Mouse (Mus musculus) left cerebral cortex, adult 9 months (tissue): ENCODE results near the gene Gm17087.

Experiments
- DNase-seq, 2 experiments: peaks; one replicate each; pipeline ENCODE4 v3.0.0; 2022; ENCODE audit warnings: low spot score in 2 of 2

Gm17087 gene

DNA sequence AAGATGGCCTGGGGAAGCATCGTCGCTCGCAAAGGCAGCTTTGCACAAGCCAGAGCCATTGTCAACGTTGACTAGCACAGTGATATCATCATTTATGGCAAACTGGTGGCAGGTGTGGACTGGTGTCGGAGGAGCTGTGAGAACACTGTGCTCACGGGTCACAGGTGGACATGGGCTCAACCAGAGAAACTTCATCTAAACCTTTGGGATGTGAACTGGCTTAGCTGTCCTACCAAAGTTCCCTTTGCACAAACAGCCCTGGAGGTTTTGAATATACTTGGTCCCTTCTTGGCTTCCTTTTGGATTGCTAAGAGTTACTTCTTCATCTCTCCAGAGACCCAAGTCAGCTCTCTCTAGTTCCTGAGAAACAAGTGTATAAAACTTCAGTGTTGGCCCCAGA is at the start of gene Gm17087:
TSS of gene Gm17087 (minus strand) at position 101 of the 400 bp plus-strand sequence.
- no peak for DNase-seq

DNA sequence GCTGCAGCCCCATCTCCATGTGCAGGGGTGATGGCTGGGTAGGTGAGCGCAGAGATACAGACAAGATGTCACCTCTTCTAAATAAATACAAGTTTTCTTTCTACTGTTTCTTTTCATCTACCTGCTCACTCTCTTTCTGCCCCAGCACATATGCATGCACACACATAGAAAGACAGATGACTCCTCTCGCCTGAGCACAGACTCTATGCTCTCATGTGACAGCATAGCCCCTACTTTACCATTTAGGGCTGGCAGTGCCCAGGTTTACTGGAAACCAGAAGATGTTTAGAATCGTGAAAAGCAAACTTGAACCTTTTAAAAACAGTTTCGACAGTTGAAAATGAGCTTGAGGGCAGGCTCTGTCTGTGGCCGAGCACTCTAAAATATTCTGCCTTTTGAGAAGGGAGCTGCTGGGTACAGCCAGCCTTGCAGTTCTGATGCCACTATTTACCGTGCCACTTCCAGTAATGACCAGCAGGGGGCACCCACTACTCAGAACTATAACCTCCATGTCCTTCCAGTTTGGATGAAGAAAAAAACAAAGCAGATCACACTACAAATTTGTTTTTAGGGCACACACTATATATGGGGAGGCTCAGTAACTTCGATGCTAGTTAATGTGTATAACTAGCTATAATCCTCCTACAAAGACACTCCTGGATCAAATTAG is 47.3 kb upstream of the Gm17087 start:
- DNase-seq: peak; percentile 44 to 93

DNA sequence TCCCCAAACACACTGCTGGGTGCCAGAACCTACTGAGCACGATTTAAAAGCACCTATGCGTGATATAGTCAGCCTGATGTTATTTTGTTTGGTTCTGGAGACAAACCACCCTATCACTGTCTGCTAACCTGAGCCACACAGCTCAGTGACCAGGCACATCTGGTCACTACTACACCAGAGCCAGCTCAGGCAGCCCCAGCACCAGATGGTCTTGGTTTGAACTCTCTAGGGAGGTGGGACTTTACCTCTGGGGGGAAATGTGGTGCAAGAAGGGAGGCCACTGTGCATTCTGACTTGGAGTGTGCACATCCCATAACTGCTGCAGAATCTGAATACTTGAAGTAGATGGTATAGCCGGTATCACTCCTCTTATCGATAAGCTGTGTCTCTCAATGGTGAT is 45.2 kb upstream of the Gm17087 start:
- no peak for DNase-seq

DNA sequence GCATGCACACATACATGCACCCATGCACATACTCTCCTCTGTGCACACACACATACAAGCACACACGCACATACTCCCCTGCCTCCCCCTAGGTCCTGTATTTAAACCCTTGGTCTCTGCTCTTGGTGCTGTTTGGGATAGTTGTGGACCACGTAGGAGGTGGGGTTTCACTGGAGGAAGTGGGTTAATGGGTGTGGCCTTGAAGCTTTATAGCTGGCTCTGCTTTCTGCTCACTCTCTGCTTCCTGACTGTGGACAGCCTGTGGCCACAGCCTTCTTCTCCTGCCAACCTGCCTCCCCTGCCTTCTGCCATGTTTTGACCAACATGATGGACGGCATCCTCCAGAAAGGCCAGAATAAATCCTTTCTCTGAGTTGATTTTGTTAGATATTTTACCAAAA is 39.9 kb upstream of the Gm17087 start:
- DNase-seq: no peak

DNA sequence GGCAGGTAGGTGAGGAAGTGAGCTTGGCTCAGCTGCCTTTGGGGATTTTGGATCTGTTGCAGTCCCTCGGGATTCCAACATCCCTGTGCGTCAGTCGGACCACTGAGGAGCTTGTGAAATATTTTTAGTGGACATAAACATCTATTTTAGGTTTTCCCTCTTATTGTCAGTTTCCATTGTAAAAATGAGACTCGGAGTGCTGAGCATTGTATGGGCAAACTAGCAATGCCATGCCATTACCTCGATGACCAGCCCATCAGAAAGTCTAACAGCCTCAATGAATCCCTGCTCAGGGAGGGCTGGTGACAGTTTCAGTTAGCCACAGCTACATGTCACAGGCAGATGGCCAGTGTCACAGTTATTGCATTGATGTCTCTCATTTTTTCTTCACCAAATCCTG is 39.2 kb upstream of the Gm17087 start:
- DNase-seq: no peak

DNA sequence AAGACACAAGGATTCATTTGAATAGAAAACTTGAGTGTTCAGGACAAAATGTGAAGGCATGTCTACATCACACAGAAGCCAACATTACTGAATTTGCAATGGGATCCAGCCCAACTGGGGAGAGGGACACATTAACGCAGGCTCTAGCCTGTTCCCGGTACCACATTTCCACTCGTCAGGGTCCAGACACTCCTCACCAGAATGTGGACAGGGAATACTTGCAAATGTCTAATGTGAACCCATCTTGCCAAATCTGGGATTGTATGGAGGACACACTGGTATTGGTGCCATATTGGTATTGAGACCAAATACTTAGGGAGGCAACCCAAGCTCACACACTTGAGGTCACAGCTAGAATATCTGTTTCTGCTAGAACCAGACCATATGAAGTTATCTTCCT is 36.2 kb upstream of the Gm17087 start:
- DNase-seq: no peak

DNA sequence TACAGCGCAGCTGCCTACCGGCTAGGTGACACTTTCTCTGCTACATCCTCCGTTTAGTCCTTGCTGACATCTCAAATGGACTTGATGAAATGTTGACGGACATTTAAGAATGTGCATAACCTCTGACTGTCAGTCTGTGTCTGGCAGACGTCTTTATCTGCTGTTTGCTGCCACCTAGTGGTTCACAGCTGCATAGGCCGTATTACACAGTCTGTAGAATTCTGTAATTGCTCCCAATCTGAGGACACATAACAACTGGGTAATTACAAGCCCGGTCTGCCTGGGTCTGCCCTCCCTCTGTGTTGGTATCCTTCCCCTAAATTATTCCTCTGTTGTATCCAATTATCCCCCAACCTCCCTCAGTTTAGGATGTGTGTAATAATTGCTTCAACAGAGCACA is 31.0 kb upstream of the Gm17087 start:
- DNase-seq: peak; percentile 30 to 75

DNA sequence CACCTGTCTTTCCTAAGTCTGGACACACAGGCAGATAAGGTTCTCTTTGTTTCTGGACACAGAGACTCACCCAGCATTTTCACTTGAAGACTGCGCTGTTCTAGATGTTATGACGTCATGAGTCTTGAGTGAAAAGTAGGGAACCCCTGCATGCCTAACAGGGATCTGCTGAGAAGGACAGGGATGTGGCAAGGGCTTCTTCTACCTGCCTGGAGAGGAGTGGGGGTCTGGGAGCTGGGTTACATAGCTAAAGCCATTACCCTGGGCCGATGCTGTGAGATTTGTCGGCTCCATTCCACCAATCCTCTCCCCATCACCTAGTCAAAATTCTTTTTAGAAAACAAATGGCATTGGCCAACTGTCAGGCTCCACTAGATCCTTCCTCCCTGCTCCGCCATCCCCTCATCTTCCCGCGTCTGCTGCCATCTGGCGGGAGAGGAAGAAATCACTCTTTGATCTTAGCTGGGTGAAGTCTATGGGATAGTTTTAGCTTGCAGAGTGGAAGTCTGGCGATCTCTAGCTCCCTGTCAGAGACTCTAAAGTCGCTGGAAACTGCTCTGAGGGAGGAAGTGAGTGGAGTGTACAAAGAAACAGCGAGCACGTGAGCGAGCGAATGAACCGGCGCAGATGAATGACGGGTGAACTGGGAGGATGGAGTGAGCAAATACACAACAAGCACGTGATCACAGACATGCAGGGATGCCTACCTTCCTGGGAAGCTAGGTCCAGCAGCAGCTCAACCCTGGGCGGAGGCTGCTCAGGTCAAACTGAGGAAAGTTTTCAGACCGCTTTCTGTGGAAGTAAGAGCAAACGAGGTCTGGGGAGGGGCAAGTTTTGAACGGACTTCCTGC is 25.9 kb upstream of the Gm17087 start:
- DNase-seq: peak in 1 of 2 experiments; percentile 81

DNA sequence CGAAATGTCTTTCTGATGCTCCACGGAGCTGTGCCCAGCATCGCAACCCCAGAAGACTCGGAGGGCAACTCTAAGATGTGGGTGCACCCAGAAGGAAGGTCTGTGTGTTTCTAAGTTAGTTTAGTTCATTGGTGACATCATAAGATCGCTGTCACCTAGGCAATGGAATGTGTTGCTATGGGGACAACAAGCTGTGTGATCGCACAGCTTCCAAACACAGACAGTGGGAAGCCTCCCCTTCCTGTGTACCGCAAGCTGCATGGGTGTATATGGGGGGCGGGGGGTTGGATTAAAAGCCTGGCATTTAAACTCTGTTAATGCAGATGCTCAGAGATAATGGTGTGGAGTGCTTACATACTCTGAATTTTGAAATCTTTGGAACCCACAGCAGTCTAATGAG is 14.8 kb upstream of the Gm17087 start:
- DNase-seq: peak in 1 of 2 experiments; percentile 22

DNA sequence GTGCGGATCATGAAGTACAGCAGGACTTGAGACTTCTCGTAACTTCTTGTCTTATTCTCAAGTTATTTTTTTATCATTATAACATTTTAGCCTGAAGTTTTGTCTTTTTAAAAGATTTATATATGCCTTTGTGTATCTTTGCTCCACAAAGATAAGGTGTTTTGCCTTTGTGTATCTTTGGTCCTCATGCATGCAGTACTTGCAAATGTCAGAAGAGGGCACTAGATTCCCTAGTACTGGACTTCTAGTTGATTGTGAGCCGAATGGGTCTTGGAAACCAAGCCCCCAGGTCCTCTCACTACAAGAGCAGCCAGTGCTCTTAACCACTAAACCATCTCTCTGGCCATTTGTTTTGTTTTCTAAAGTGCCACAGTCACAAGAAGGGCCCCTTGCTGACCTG is 13.6 kb upstream of the Gm17087 start:
- DNase-seq: peak in 1 of 2 experiments; percentile 42

DNA sequence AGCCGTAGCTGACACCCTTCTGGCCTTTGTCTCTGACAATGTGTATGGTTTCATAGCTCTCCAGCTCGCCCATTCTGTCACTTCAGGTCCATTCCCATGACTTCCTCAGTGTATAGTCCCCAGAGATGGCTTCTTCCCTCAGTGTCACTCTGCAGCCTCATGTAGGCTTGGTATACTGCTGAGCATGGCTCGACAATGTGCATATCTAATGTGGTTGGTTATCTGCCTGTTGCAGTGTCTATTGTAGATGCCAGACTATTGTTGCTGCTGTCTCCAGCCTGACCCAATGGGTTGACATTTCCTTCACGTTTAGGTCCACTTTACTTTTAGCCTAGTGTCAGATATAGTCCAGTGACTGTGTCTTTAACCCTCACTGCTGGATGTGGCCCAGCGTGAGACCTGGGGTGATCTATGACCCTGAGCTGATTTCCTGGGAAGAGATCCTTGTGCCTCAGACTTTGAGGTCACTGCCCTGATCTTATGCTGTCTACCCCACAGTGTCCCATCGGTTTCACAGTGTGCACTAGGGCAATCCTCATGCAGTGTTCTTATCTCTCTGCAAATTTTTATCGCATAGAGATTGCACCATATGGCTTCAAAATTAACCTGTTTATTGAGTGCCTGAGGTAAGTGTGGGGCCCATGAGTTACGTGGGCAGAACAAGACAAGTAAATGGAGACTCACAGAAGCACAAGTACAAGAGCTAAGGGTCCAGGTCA is 7.0 kb upstream of the Gm17087 start:
- no peak for DNase-seq

DNA sequence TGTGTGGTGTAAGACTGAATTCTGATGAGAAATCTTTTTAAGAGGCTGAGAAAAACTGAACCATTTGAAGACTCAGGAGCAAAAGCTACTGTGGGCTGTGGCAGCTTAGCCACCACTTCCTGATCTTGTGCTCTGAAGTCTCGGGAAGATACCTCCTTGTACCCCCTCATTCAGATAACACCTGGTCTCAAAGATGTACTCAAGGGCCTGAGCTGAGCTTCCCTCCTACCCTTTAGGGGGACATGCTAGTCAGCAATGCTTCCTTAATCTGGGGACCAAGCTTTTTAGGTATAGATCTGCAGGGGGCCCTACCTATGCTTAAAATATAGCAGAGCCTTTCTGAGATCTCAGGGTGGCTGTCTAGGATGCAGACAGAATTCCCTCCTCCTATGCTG is 3.9 kb downstream of the Gm17087 start:
- DNase-seq: no peak

DNA sequence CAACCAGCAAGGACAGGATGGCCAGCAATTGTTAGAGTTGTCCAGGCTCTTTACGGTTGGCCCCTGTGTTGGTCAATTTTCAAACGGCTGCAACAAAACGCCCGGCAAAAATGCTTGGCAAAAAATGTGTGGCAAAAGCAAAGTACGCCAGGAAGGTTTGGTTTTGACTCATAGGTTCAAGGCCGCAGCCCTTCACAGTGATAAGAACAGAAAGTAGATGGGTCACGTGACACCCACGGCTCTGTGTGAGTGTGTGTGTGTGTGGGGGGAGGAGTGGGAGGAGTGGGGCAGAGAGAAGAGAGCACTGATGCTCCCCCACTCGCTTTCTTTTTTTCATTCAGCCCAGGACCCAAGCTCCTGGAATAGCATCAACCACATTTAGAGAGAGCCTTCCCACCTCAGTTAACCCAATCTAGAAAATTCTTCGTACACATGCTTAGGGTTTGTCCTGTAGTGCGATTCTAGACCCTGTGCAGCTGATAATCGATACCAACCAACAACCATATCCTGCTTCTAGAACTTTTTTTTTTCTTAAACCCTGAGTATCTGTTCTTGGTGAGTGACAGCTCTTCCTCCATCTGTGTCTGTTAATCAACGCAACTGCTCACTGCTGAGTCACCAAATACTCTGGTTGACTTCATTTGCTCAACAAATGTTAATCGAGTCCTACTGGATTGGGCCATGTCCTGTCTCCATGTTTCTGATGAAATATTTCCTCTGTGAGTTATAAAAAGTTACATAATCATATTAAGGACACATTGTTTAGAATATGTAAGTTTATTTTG is 4.5 kb downstream of the Gm17087 start:
- DNase-seq: no peak

DNA sequence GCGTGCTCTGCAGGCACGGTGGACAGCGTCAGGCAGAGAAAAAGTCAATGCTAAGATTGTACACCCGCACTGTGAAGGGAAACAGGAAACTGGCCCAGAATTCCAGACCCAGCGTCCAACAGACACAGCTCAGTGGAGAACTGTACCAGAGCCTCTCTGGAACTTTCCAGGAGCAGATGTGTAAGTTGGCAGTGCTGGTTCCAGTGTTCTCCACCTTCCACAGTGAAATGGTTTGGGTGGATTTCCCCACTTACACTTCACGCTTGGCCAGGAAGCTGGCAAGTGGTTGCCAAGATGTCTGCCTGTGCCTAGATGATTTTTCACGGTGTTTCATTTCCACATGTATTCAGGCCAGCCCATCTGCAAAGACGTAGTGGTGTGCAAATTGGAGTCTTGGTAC is 8.8 kb downstream of the Gm17087 start:
- no peak for DNase-seq

DNA sequence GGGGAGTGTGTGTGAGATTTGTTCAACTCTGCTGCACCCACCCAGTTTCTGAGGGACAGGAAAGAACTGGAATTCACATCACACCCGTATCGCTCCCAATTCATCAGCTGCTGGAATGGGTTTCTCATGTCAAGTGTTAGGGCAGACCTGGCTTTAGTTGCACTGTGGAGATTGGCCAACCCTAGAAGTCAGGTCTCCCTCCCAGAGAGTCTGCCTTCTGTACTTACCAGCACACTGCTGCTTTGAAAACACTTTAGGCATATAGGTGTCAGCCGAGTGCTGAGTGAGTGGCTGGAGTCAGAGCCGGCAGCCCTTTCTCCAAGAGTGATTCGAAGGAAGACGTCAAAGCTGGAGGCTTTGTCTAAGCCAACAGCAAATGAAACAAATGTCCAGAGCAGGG is 10.5 kb downstream of the Gm17087 start:
- DNase-seq: no peak

DNA sequence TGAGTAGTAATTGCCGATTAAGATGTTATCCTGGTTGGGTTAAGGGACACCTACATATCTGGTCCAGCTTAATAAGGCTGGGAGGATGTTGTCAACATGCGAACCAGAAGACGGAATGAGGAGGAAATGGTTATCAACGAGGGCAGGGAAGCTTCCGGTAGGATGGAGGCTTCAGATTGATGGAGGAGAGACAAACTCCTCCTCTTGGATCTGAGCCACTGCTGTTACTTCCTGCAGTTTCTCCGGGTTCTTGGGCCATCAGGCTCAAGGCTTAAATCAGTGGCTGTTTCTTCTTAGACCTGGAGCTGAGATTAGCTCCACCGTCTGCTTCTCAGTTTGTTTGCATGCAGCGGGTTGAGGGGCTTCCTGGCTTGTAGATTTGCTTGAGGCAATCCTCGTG is 11.0 kb downstream of the Gm17087 start:
- no peak for DNase-seq

DNA sequence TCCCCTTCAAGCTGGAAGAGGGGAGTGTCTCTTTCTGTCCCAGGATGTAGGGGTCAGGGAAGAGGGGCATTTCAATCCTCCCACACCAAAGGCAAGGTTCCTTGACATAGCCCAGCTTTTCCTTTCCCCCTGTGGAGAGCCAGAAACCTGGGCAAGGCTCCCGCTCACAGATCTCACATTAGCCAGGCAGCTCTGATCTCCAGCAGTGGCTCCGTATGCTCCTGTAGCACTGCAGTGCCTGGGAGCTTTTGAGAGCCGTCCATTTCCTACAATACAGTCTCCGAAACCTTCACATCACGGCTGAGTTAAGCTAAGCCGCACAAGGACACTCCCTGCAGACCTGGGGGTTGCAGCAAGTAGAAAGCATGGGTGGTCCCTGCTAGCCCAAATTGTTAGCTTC is 12.5 kb downstream of the Gm17087 start:
- no peak for DNase-seq

DNA sequence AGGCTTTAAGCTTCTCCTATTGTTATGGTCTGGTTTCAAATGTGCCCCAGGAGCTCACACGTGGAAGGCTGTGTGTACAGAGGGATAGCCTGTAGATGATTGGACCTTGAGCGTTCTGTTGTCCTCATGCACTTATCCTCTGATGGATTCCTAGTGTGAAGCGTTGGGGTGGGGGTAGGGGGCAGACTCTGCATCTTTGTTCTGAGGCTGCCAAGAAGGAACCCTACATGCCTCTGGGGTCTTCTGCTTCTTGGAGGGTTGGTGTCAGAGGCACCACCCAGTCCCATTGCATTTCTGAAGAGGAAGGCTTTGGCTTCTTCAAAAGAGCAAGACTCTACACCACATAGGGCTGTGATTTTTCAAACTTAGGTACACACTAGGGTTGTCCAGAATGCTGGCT is 13.1 kb downstream of the Gm17087 start:
- DNase-seq: no peak

DNA sequence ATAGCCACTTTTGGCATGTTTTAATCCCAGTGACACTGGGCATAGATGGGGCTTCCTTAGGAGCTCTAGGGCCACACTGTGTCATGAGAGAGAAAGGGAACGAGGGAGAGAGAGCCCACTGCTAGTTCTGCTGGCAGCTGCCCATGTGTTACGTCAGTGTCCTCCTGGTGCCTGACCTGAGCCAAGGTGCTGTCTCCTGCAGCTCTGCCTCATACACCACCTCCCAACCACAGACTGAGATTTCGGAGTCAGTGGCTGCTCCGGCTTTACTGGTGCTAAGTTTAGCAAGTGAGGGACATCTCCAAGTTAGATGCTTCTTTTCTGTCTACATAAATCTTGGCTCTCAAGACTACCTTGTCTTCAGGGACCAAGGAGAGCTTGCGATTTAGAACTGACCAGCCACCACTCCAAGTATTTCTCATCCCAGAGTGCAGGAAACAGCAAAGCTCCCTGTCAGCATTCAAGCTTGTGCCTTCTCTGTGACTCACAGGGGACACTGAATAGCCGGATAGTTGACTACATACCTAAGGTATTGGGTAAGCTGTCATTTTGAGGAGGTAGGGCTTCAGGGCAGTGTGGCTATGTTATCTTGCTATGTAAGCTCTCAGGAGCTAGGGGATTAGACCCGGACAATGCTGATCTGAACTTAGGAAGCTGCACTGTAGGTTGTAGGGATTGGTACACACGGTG is 14.3 kb downstream of the Gm17087 start:
- DNase-seq: no peak

DNA sequence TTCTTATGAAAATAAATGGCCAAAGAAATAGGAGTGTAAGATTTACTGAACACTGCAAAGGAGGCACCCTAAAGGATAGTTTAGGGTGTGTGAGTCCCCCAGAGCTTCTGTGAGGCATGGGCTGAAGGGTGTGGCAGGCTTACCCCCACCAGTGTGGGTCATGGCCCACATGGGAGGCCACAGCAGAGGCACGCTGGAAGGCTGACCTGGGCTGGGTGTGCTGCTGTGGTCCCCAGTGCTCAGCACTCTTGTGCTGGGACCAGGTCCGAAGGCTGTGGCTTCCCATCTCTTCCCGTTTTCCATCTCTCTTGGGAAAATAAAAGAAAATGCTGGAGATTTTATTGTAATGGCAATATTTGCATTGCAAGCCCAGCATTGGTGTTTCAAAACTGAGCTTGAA is 15.1 kb downstream of the Gm17087 start:
- no peak for DNase-seq

DNA sequence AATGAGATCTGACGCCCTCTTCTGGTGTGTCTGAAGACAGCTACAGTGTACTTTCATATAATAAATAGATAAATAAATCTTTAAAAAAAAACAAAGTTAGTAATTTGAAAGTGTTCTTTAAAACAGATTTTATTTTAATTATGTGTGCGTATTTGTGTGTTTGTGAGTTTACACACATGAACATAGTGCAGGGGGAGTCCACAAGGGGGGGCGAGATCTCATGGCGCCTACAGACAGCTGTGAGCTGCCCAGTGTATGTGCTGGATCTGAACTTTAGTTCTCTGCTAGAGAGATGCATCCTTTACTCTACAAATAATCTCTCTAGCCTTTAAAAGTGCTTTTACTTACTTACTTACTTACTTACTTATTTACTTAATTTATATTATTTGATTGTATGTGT is 18.0 kb downstream of the Gm17087 start:
- no peak for DNase-seq
